Mouse (Mus musculus) kidney, postnatal 14 days (tissue): Measurements from ENCODE around the gene Tdp1.

Experiments used
- DNase-seq: peaks from one replicate; pipeline ENCODE4 v3.0.0; 2022; ENCODE audit warnings: mixed read lengths

The Tdp1 gene

GRCm38 (mm10) chr12:99884269-99885261, at the start of gene Tdp1, which contains the start of gene Efcab11:
Gene Tdp1, plus strand, starts transcription at chr12:99884517.
Gene Efcab11, minus strand, starts transcription at chr12:99884439.
- peak; percentile 96 for DNase-seq

GRCm38 (mm10) chr12:99836404-99837131, 47.7 kb upstream of the Tdp1 start:
- DNase-seq = peak; percentile 62

- no peak for DNase-seq
These were observed 46.8 kb upstream of the Tdp1 start for GRCm38 (mm10) chr12:99837528-99837927.

GRCm38 (mm10) chr12:99838109-99838508, 46.2 kb upstream of the Tdp1 start:
- DNase-seq = no peak

- peak; percentile 16 for DNase-seq
These were observed 45.6 kb upstream of the Tdp1 start for GRCm38 (mm10) chr12:99838703-99839102.

GRCm38 (mm10) chr12:99844951-99845350, 39.4 kb upstream of the Tdp1 start:
- no peak for DNase-seq

GRCm38 (mm10) chr12:99849996-99850395, 34.3 kb upstream of the Tdp1 start:
- DNase-seq = no peak

GRCm38 (mm10) chr12:99853323-99854258, 30.7 kb upstream of the Tdp1 start:
- DNase-seq = no peak

GRCm38 (mm10) chr12:99856011-99856410, 28.3 kb upstream of the Tdp1 start:
- DNase-seq = no peak

GRCm38 (mm10) chr12:99858664-99859063, 25.7 kb upstream of the Tdp1 start:
- DNase-seq = no peak

- no peak for DNase-seq
These were observed 24.8 kb upstream of the Tdp1 start for GRCm38 (mm10) chr12:99859391-99860100.

GRCm38 (mm10) chr12:99860981-99861380, 23.3 kb upstream of the Tdp1 start:
- DNase-seq = no peak

GRCm38 (mm10) chr12:99864613-99865012, 19.7 kb upstream of the Tdp1 start:
- no peak for DNase-seq

- no peak for DNase-seq
These were observed 15.5 kb upstream of the Tdp1 start for GRCm38 (mm10) chr12:99868821-99869220.

GRCm38 (mm10) chr12:99873443-99873842, 10.9 kb upstream of the Tdp1 start:
- no peak for DNase-seq

GRCm38 (mm10) chr12:99874609-99875008, 9.7 kb upstream of the Tdp1 start:
- DNase-seq = no peak

- peak; percentile 93 for DNase-seq
These were observed 1.2 kb upstream of the Tdp1 start for GRCm38 (mm10) chr12:99883000-99883712.

- peak; percentile 19 for DNase-seq
These were observed 608 bp upstream of the Tdp1 start for GRCm38 (mm10) chr12:99883713-99884105.

- DNase-seq = no peak
These were observed 1.1 kb downstream of the Tdp1 start for GRCm38 (mm10) chr12:99885282-99885901.

GRCm38 (mm10) chr12:99897846-99898245, 13.5 kb downstream of the Tdp1 start:
- DNase-seq = no peak
